Mouse (Mus musculus) MEL (cell line): ENCODE measurements around the gene Acin1. TPM values are rescaled to one million over a fixed set of nuclear protein-coding genes. Genes with fewer than 3 reads are reported as not detected.

Source experiments
- DNase-seq: peaks from one replicate; pipeline ENCODE4 v3.0.0; 2011; ENCODE audit warnings: low read depth, low spot score
- H3K27ac ChIP-seq: 2 replicates; pipeline ENCODE4 v1.5.1; 2012; ENCODE audit warnings: low read depth, mild to moderate bottlenecking, control low read depth, low read length, moderate library complexity; ENCODE audit not compliant: control insufficient read depth
- H3K27me3 ChIP-seq, 2 experiments: fragments of 150-350 bp in 1 of 2; sonication (generic) in 1 of 2; 2 replicates each; pipeline ENCODE4 v1.6.1; 2012; ENCODE audit warnings: low read length in 2 of 2, mild to moderate bottlenecking in 2 of 2, improper control_type of control experiment in 1 of 2, moderate library complexity in 1 of 2; ENCODE audit not compliant: insufficient read depth in 2 of 2, control insufficient read depth in 1 of 2
- H3K36me3 ChIP-seq, 2 experiments: 2 replicates each; pipeline ENCODE4 v1.6.1; 2012 to 2014; ENCODE audit warnings: low read length in 2 of 2, improper control_type of control experiment in 1 of 2, inconsistent platforms in 1 of 2, mild to moderate bottlenecking in 1 of 2; ENCODE audit not compliant: insufficient read depth in 2 of 2, control insufficient read depth in 1 of 2
- H3K4me1 ChIP-seq, 2 experiments: fragments of 150-350 bp in 1 of 2; sonication (generic) in 1 of 2; 2 replicates each; pipeline ENCODE4 v1.6.1; 2012; ENCODE audit warnings: low read length in 2 of 2, improper control_type of control experiment in 1 of 2, mild to moderate bottlenecking in 1 of 2; ENCODE audit not compliant: insufficient read depth in 2 of 2, control insufficient read depth in 1 of 2
- H3K4me3 ChIP-seq, 2 experiments: fragments of 150-350 bp in 1 of 2; sonication (generic) in 1 of 2; 2 replicates each; pipeline ENCODE4 v1.5.1; 2012; ENCODE audit warnings: low read depth in 2 of 2, low read length in 2 of 2, mild to moderate bottlenecking in 2 of 2, moderate library complexity in 2 of 2, control low read depth in 1 of 2, improper control_type of control experiment in 1 of 2; ENCODE audit not compliant: control insufficient read depth in 1 of 2, insufficient read depth in 1 of 2
- H3K79me2 ChIP-seq: 2 replicates; pipeline ENCODE4 v1.6.1; 2012; ENCODE audit warnings: mild to moderate bottlenecking, low read length, moderate library complexity; ENCODE audit not compliant: control insufficient read depth, poor library complexity, insufficient read depth
- H3K9ac ChIP-seq: 2 replicates; pipeline ENCODE4 v1.6.1; 2012; ENCODE audit warnings: low read depth, mild to moderate bottlenecking, control low read depth, low read length, moderate library complexity; ENCODE audit not compliant: control insufficient read depth, poor library complexity, severe bottlenecking
- H3K9me3 ChIP-seq: fragments of 150-350 bp; sonication (generic); replicated peaks from 2 replicates; pipeline ENCODE4 v1.6.1; 2012; ENCODE audit warnings: mild to moderate bottlenecking, low read length, improper control_type of control experiment, moderate library complexity; ENCODE audit not compliant: insufficient read depth
- BHLHE40 ChIP-seq: IDR thresholded peaks from 2 replicates; pipeline ENCODE4 v1.6.1; 2012; ENCODE audit warnings: low read depth, mild to moderate bottlenecking, inconsistent platforms, low read length, improper control_type of control experiment, borderline replicate concordance
- CTCF ChIP-seq, 3 experiments: IDR thresholded peaks in 2 of 3; conservative IDR thresholded peaks in 1 of 3; 2 replicates each; pipeline ENCODE4 v1.5.1; 2011 to 2012; ENCODE audit warnings: low read length in 3 of 3, low read depth in 2 of 3, mild to moderate bottlenecking in 2 of 3, improper control_type of control experiment in 1 of 3, inconsistent platforms in 1 of 3, mixed read lengths in 1 of 3, moderate library complexity in 1 of 3; ENCODE audit not compliant: control insufficient read depth in 1 of 3, insufficient read depth in 1 of 3, poor library complexity in 1 of 3, severe bottlenecking in 1 of 3
- E2F4 ChIP-seq: IDR thresholded peaks from 2 replicates; pipeline ENCODE4 v1.6.1; 2011; ENCODE audit warnings: low read depth, low read length, improper control_type of control experiment, borderline replicate concordance
- EP300 ChIP-seq, 2 experiments: IDR thresholded peaks; 2 replicates each; pipeline ENCODE4 v1.6.1; 2011; ENCODE audit warnings: improper control_type of control experiment in 2 of 2, low read length in 2 of 2, low read depth in 1 of 2, mild to moderate bottlenecking in 1 of 2
- GATA1 ChIP-seq: IDR thresholded peaks from 2 replicates; pipeline ENCODE4 v1.6.1; 2011; ENCODE audit warnings: low read depth, low read length, improper control_type of control experiment
- JUND ChIP-seq: IDR thresholded peaks from 2 replicates; pipeline ENCODE4 v1.6.1; 2011; ENCODE audit warnings: low read depth, mild to moderate bottlenecking, improper control_type of control experiment, low read length
- MAFK ChIP-seq: IDR thresholded peaks from 2 replicates; pipeline ENCODE4 v1.6.1; 2011; ENCODE audit warnings: low read depth, mild to moderate bottlenecking, low read length, improper control_type of control experiment, borderline replicate concordance
- MAX ChIP-seq: IDR thresholded peaks from 2 replicates; pipeline ENCODE4 v1.6.1; 2011; ENCODE audit warnings: low read length, improper control_type of control experiment
- MAZ ChIP-seq: IDR thresholded peaks from 2 replicates; pipeline ENCODE4 v1.6.1; 2012; ENCODE audit warnings: low read depth, mild to moderate bottlenecking, inconsistent platforms, low read length, improper control_type of control experiment
- MEF2A ChIP-seq: IDR thresholded peaks from 2 replicates; pipeline ENCODE4 v1.6.1; 2014; ENCODE audit warnings: low read depth, mild to moderate bottlenecking, inconsistent platforms, low read length, improper control_type of control experiment; ENCODE audit not compliant: poor library complexity, insufficient replicate concordance, severe bottlenecking; ENCODE audit errors: extremely low read depth
- MXI1 ChIP-seq: IDR thresholded peaks from 2 replicates; pipeline ENCODE4 v1.6.1; 2011; ENCODE audit warnings: mild to moderate bottlenecking, low read depth, low read length, improper control_type of control experiment
- MYB ChIP-seq: IDR thresholded peaks from 2 replicates; pipeline ENCODE4 v1.6.1; 2011; ENCODE audit warnings: mild to moderate bottlenecking, low read depth, low read length, improper control_type of control experiment
- MYC ChIP-seq: IDR thresholded peaks from 2 replicates; pipeline ENCODE4 v1.6.1; 2011; ENCODE audit warnings: low read depth, mild to moderate bottlenecking, low read length, improper control_type of control experiment, moderate library complexity
- POLR2AphosphoS2 ChIP-seq: IDR thresholded peaks from 2 replicates; pipeline ENCODE4 v1.6.1; 2011; ENCODE audit warnings: low read length, improper control_type of control experiment
- RAD21 ChIP-seq: IDR thresholded peaks from 2 replicates; pipeline ENCODE4 v1.6.1; 2011; ENCODE audit warnings: mild to moderate bottlenecking, low read depth, low read length, improper control_type of control experiment
- SMC3 ChIP-seq: IDR thresholded peaks from 2 replicates; pipeline ENCODE4 v1.6.1; 2011; ENCODE audit warnings: low read depth, low read length, improper control_type of control experiment
- TCF12 ChIP-seq: IDR thresholded peaks from 2 replicates; pipeline ENCODE4 v1.6.1; 2014; ENCODE audit warnings: low read depth, mild to moderate bottlenecking, inconsistent platforms, low read length, improper control_type of control experiment, moderate library complexity
- UBTF ChIP-seq: IDR thresholded peaks from 2 replicates; pipeline ENCODE4 v1.6.1; 2012; ENCODE audit warnings: low read depth, mild to moderate bottlenecking, inconsistent platforms, low read length, improper control_type of control experiment, moderate library complexity, borderline replicate concordance; ENCODE audit not compliant: insufficient read depth
- ZC3H11A ChIP-seq: IDR thresholded peaks from 2 replicates; pipeline ENCODE4 v1.6.1; 2012; ENCODE audit warnings: low read depth, mild to moderate bottlenecking, inconsistent platforms, low read length, improper control_type of control experiment
- ZKSCAN1 ChIP-seq: IDR thresholded peaks from 2 replicates; pipeline ENCODE4 v1.6.1; 2012; ENCODE audit warnings: low read depth, mild to moderate bottlenecking, inconsistent platforms, low read length, improper control_type of control experiment, moderate library complexity
- ZMIZ1 ChIP-seq: IDR thresholded peaks from 2 replicates; pipeline ENCODE4 v1.6.1; 2012; ENCODE audit warnings: low read depth, mild to moderate bottlenecking, inconsistent platforms, low read length, improper control_type of control experiment, moderate library complexity
- polyA plus RNA-seq, 2 experiments: library from polyadenylated mRNA; stranded (reverse) in 1 of 2; unstranded in 1 of 2; fragments of >175 nt in 1 of 2; fragments of >200 nt in 1 of 2; gene quantifications; 2 replicates each; pipeline versions ENCODE4 v1.2.1 to v1.2.4; 2012; ENCODE audit warnings: low replicate concordance in 2 of 2, low read depth in 1 of 2; ENCODE audit not compliant: insufficient read length in 2 of 2, insufficient read depth in 1 of 2, missing spikeins in 1 of 2
- total RNA-seq: library from RNA; depleted of rRNA; stranded (reverse); fragments of 300-350 nt; gene quantifications from 2 replicates; pipeline ENCODE4 v1.2.3, GENCODE M21; 2012

The Acin1 gene
- total and polyA plus RNA-seq, 3 experiments = 103 to 248 (median 115) TPM

DNA sequence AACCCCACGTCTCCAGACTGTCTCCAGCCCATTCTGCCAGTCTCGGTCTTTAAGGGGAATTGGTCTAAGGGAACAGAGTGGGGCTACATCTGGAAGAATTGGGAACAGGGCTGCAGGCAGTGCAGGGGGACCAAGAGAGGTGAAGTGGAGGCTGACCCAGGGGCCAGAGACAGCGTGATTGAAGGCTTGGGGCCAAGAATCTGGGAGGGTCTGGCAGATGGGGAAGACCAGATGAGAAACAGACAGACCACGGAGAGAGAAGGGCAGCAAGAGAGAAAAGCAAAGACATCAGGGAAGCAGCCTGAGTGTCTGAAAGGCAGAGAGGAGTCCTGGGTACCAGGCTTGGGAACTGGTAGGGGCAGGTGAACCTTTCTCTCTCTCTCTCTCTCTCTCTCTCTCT lies 46.6 kb downstream of the Acin1 start:
- no peak for TF ChIP-seq EP300 (IDR thresholded peaks at IDR 0.05; ENCODE audit: low read depth in 1 of 2, low read length in 2 of 2)
- TF ChIP-seq ZC3H11A = no peak
- TF ChIP-seq GATA1 = no peak
- TF ChIP-seq E2F4 = no peak
- TF ChIP-seq ZKSCAN1 = no peak
- no peak for TF ChIP-seq CTCF (IDR thresholded peaks at IDR 0.05 in 2 of 3, conservative IDR thresholded peaks at IDR 0.05 in 1 of 3; ENCODE audit: control insufficient read depth in 1 of 3, insufficient read depth in 1 of 3, low read depth in 2 of 3, low read length in 3 of 3, poor library complexity in 1 of 3, severe bottlenecking in 1 of 3)
- TF ChIP-seq ZMIZ1 = no peak
- no peak for TF ChIP-seq MYC
- TF ChIP-seq MAX = no peak
- TF ChIP-seq POLR2AphosphoS2 = no peak
- Histone ChIP-seq H3K4me1 (peaks cover 4% of the 10 kb centered on the region in 2 experiments; a peak in 2 of 4 replicates), H3K9me3 (no peaks in the 10 kb centered on the region), H3K36me3 (no peaks in the 10 kb centered on the region; a peak in 1 of 4 replicates), H3K27ac (no peak overlapping the region), H3K4me3 (no peak overlapping the region), H3K27me3 (no peaks in the 10 kb centered on the region), H3K79me2 (no peaks in the 10 kb centered on the region; the same call in 1 of the 2 replicates), H3K9ac (no peak overlapping the region)
- DNase-seq = no peak

- peaks cover 4% of the 10 kb centered on the region in 2 experiments; a peak in 2 of 4 replicates for H3K4me1 ChIP-seq
- no peak overlapping the region for H3K27ac ChIP-seq
- no peaks in the 10 kb centered on the region; the same call in 1 of the 2 replicates for H3K79me2 ChIP-seq
- TF ChIP-seq TCF12 = no peak
- peak; percentile 39 for TF ChIP-seq RAD21
- no peak for TF ChIP-seq ZKSCAN1
- no peak for TF ChIP-seq MAFK
- peak in 2 of 3 experiments; percentile 48 to 50; a peak in 4 of 6 replicates for TF ChIP-seq CTCF (IDR thresholded peaks at IDR 0.05 in 2 of 3, conservative IDR thresholded peaks at IDR 0.05 in 1 of 3; ENCODE audit: control insufficient read depth in 1 of 3, insufficient read depth in 1 of 3, low read depth in 2 of 3, low read length in 3 of 3, poor library complexity in 1 of 3, severe bottlenecking in 1 of 3)
- no peak for TF ChIP-seq MAZ
- TF ChIP-seq JUND = no peak
- no peak for TF ChIP-seq MXI1
- no peak for TF ChIP-seq MEF2A
- no peak for TF ChIP-seq MYB
- TF ChIP-seq SMC3 = peak; percentile 55
- TF ChIP-seq ZC3H11A = peak; percentile 36
- TF ChIP-seq BHLHE40 = no peak
- no peak for TF ChIP-seq UBTF
- no peak for TF ChIP-seq ZMIZ1
- no peaks in the 10 kb centered on the region for H3K27me3 ChIP-seq
- no peaks in the 10 kb centered on the region; a peak in 1 of 4 replicates for H3K36me3 ChIP-seq
- DNase-seq = no peak
- no peaks in the 10 kb centered on the region for H3K9me3 ChIP-seq
- H3K9ac ChIP-seq = no peak overlapping the region
- H3K4me3 ChIP-seq = no peak overlapping the region
Observed at GRCm38 (mm10) chr14:54638210-54638609, 48.5 kb downstream of the Acin1 start.
